Mouse (Mus musculus) thymus, postnatal 4 days (tissue): ENCODE data around the gene Rpgrip1l.

Source experiments
- DNase-seq: peaks from one replicate; pipeline ENCODE4 v3.0.0; 2021

Gene Rpgrip1l

DNA sequence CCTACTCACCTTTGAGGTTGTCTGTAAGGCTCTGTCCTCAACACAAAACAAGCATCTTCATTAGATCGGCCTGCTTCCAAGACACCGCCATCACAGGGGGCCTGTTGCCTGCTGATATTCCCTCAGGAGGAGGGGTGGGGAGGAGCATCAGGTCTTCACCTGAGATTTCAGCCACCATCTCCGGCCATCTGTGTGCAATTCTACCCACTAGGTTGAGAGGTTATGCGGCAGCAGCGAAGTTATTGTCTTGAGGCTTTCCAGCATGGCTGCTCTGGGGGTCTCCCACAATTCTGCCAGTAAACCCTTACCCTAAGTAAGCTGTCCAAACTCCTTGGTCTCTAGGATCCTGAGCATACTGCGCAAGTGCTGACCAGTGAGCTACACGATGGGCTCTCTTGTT is 113.2 kb downstream of the Rpgrip1l start, which contains the start of gene Aktip:
Gene Aktip (minus strand): TSS at position 101 of the 400 bp plus-strand sequence.
- DNase-seq: no peak

DNA sequence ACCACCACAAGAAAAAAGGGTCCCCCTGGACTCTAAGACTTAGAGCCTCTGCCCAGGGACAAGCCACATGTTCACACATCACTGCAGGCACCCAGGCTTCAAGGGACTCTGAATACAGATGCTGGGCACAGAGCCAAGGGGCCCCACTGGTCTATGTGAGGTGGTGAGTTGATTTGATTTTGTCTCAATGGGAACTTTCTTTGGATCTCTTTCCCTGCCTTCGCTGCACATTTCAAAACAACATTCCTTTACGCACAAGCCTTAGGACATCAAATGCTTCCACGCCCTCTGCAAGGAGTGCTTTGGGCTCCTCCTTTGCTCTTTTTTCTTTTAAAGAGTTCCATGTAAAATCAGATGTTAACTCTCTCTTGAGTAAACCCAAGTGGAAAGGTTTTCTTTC is 115.0 kb downstream of the Rpgrip1l start:
- DNase-seq: no peak

DNA sequence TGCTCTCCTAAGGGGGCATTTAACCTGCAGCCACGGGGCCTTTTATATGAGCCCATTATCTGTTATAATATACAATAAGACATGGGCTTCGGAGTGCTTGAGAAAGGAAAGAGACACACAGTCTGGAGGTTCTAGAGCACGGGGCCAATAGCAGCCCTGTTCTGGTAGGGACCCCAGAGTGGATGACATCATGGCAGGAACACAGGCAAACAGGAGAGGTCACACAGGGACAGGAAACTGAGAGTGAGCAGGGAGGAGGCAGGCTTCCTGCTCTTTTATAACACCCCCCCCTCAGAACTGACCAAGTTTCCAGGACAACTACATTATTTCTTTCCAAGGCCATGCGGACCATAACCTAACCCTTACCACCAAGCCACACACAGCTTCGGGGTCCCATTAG is 115.8 kb downstream of the Rpgrip1l start:
- no peak for DNase-seq

DNA sequence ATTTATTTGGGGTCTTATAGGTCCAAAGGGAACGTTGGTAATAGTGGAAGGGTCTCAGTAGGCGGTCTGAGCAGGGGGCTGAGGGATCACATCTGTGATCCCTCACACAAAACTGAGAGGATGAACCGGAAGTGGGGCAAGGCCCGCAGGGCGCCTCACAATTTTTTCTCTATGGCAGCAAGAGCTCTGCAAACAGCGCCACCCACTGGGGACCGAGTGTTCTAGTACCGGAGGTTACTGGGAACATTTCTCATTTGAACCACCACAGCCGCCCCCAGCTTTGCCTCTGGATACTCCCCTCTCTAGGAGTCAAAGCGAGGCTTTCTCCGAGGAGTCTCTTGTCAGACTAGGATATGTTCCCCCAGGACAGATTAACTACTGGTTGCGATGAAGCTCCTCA is 116.4 kb downstream of the Rpgrip1l start:
- DNase-seq: peak; percentile 70

DNA sequence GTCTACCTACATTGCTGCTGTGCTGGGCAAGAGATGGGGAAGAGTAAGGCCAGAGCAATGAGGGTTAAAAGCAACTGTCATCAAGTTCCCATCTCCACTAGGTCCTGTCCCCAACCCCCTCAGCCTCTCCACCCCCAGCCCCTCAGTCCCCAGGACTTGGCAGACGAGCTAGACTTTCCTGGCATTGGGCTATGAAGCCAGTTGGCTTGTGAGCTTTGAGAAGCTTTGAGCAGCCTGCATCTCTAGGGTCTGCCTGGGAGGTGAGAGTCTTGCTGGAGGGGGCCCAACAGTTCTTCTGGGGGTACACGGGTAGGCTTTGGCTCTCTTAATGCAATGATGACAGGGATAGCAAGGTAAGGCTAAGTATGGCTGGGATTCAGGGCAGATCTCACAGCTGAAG is 119.0 kb downstream of the Rpgrip1l start:
- no peak for DNase-seq

DNA sequence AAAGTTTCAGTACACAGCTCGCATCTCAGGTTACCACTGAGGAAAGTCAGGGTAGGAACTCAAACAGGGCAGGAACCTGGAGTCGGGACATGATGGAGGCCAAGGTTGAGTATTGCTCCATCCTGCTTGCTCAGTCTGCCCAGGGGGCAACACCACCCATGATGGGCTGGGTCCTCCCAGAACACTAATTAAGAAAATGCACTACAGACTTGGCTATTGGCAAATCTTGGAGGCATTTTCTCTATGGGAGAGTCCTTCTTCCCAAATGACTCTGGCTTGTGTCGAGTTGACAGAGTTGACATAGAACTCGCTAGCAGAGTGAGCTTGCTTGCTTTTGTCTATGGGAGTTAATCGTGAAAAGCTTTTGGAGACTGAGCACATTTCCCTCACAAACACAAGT is 120.1 kb downstream of the Rpgrip1l start:
- no peak for DNase-seq

DNA sequence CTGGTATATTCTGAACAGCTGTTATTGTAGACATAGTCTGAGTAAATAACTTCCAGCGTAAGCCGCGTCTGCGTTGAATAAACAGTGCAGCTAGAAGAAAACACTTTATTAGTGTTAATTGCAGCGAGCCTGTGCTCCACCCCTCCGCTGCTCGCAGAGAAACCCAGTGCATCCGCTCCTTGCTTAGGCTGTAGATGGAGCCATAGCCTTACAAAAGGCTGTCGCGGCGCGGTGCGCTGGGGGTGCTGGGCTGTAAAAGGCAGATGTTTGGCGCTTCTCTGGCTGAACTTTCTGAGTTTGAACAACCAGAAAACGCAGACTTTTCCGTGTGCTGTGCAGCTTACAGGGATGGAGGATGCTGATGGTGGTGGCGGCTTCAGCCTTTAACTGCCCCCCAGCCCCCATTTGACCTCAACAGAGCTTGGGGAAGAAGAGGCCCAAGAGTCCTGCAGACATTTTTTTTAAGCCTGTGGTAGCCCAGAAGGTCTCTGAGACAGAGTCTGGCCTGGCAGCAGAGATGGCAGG is 122.2 kb downstream of the Rpgrip1l start:
- DNase-seq: peak; percentile 85

DNA sequence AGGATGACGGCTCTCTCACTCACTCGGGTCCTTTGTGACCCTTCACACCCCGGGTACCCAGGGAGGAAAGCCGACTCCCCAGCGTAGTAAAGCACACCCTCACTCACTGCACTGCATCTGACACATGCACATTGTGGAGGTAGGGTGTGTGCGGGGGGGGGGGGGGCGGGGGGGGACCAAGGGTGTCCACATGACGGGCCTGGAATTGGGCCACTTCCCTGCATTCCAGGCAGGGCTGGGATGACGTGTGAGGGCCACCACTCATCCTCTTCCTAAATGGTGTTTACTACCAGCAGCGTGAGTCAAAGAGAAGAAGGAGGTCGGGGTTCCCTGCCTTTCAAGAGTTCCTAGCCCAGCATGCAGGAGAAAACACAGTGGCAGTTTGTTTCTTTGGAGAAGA is 124.9 kb downstream of the Rpgrip1l start:
- no peak for DNase-seq

DNA sequence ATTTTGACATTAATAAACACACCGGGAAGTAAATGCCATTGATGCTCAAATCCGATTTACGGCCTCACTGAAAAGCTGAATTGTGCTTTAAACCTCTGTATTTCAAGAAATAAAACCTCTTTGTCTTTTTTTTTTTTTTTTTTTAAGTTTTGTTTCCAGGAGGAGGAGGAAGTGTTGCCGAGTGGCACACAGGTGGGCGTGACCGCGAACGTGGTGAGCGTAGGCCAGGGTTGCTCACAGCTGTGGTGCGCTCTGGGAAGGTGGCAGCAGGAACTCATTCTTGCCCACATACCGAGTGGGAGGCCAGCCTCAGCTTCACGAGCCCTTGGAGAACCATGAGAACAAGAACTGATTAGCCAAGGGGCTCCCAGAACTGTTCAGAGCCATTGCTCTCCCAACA is 126.7 kb downstream of the Rpgrip1l start:
- peak; percentile 78 for DNase-seq

DNA sequence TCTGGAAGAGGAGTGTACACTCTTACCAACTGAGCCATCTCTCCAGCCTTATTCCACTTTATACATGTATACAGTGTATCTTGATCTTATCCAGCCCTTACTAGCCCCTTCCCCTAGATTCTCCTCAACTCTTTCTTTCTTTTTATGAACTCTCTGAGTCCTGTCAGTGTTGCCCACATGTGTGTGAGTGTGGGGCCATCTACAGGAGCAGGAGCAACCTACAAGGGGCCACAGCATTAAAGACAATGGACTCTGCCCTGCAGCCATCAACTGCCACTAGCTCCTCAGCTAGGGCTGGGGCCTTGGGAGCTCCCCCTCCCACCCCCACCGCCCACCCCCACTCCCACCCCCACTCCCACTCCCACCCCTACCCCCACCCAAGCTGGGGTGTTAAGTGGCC is 135.4 kb downstream of the Rpgrip1l start:
- DNase-seq: no peak

DNA sequence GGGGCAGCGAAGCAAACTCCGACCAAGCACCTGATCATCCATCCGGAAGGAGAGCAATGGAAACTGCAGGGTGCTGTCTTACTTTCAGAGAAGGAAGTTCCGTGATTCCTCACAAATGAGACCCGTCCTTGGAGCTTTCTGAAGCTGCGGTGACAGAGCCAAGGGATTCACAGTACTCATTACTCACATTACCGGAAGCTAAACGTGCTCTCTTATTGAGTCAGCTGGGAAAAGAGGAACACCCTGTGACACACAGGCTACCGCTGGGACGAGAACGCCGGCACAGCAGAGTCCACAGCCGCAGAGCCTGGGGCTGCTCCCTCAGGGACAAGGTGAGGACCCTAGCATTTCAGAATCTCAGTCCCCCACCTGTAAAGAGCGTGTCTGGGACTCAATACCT is 136.9 kb downstream of the Rpgrip1l start:
- DNase-seq: no peak

DNA sequence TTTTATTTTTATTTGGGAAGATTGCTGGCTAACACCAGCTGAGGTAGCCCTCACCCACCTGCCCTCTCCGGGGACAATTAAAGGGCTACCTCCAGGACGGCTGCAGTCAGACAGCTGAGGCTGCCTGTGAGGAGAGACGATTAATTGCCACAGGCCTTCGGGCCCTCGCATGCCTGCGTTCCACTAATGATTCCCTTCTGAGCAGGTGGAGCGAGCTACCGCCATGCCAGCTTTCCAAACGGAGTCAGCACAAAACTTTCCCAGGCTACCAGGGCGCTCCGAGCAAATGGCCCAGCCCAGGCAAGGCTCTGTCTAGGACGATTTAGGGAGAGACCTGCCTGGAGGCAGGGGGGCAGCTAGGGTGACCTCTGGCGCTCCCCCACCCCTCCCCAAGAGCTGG is 141.5 kb downstream of the Rpgrip1l start:
- no peak for DNase-seq

DNA sequence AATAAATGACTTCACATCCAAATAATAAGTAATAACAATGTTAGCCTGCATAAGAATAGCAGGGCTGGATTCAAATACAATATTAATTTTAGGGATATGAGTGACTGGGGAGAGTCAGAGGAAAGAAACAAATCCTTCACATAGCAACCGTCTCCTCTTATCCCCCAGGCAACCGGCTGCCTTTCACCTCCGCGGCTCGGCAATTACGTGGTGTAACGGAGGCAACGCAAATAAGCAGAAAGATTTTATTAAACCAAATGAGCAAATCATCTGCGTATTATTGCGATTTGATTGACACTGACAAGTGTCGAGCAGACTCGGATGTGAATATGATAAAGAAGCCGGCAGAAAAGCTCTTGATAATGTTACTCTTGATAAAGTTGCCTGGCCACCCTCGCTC is 142.1 kb downstream of the Rpgrip1l start:
- no peak for DNase-seq

DNA sequence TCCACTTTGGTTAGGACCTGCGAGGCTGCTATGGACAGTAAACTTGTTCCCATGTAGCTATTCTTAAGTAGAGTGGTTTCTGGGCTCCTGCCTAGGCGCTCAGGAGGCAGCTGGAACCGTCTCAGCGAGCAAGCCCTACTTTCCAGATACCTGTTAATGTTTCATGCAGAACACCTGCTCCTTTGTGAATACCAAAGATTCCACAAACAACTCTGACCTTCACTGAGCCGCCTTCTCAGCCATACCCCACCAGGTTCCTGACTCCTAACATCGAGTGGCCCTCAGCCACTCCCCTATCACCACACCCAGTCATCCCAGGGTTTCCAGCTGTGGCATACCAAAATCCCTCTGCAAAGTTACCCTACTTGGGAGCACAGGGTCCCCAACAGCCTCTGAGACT is 142.9 kb downstream of the Rpgrip1l start:
- no peak for DNase-seq
